Mouse (Mus musculus) frontal cortex, adult (tissue): ENCODE results near the gene Slc39a11.

ENCODE experiments used
- ATAC-seq: cut with Nextera tagmentation; 2 replicates; pipeline ENCODE4 v1.9.2; 2017; ENCODE audit warnings: mild to moderate bottlenecking, moderate library complexity, mixed read lengths; ENCODE audit not compliant: low TSS enrichment

The Slc39a11 gene

GRCm38 (mm10) chr11:113196234-113197007 is 453.5 kb downstream of the Slc39a11 start:
- no peak for ATAC-seq
